Mouse (Mus musculus): ENCODE measurements at regions not wholly inside any gene's neighbourhood (a gene's known extent, or its start where the extent isn't known, plus 50 kb on each side); places are given as distances from the start of the nearest gene placed in this dataset.

GRCm38 (mm10) chr16:24094566-24094965, 105.9 kb upstream of the Bcl6 start:
- DNase-seq (ENCODE audit: low read depth, low spot score): no peak

- no peak for DNase-seq (ENCODE audit: low read depth, low spot score)
Measured at GRCm38 (mm10) chr16:24093624-24094023, 105.0 kb upstream of the Bcl6 start.

GRCm38 (mm10) chr16:24092616-24093525, 104.2 kb upstream of the Bcl6 start:
- no peak for DNase-seq (ENCODE audit: low read depth, low spot score)

- DNase-seq (ENCODE audit: low read depth, low spot score): no peak
Measured at GRCm38 (mm10) chr16:24092136-24092535, 103.5 kb upstream of the Bcl6 start.

GRCm38 (mm10) chr16:24090981-24091380, 102.3 kb upstream of the Bcl6 start:
- DNase-seq (ENCODE audit: low read depth, low spot score): no peak

- no peak for DNase-seq (ENCODE audit: low read depth, low spot score)
Measured at GRCm38 (mm10) chr16:24089840-24090762, 101.4 kb upstream of the Bcl6 start.

GRCm38 (mm10) chr16:24083966-24084365, 95.3 kb upstream of the Bcl6 start:
- no peak for DNase-seq (ENCODE audit: low read depth, low spot score)

- DNase-seq (ENCODE audit: low read depth, low spot score): no peak
Measured at GRCm38 (mm10) chr16:24080471-24080870, 91.8 kb upstream of the Bcl6 start.

- DNase-seq (ENCODE audit: low read depth, low spot score): no peak
Measured at GRCm38 (mm10) chr16:24078622-24079021, 90.0 kb upstream of the Bcl6 start.

GRCm38 (mm10) chr16:24077428-24077827, 88.8 kb upstream of the Bcl6 start:
- no peak for DNase-seq (ENCODE audit: low read depth, low spot score)

GRCm38 (mm10) chr16:24076799-24077136, 88.1 kb upstream of the Bcl6 start:
- no peak for DNase-seq (ENCODE audit: low read depth, low spot score)

- DNase-seq (ENCODE audit: low read depth, low spot score): no peak
Measured at GRCm38 (mm10) chr16:24076109-24076798, 87.6 kb upstream of the Bcl6 start.

- DNase-seq (ENCODE audit: low read depth, low spot score): no peak
Measured at GRCm38 (mm10) chr16:24073613-24074244, 85.1 kb upstream of the Bcl6 start.

- DNase-seq (ENCODE audit: low read depth, low spot score): no peak
Measured at GRCm38 (mm10) chr16:24073065-24073464, 84.4 kb upstream of the Bcl6 start.

- DNase-seq (ENCODE audit: low read depth, low spot score): no peak
Measured at GRCm38 (mm10) chr16:24069411-24069810, 80.8 kb upstream of the Bcl6 start.

GRCm38 (mm10) chr16:24068250-24068813, 79.7 kb upstream of the Bcl6 start:
- DNase-seq (ENCODE audit: low read depth, low spot score): no peak

- no peak for DNase-seq (ENCODE audit: low read depth, low spot score)
Measured at GRCm38 (mm10) chr16:24062314-24062713, 73.7 kb upstream of the Bcl6 start.

- DNase-seq (ENCODE audit: low read depth, low spot score): no peak
Measured at GRCm38 (mm10) chr16:24061496-24061895, 72.8 kb upstream of the Bcl6 start.

GRCm38 (mm10) chr16:24059090-24059600, 70.5 kb upstream of the Bcl6 start:
- no peak for DNase-seq (ENCODE audit: low read depth, low spot score)

- no peak for DNase-seq (ENCODE audit: low read depth, low spot score)
Measured at GRCm38 (mm10) chr16:24056885-24057531, 68.4 kb upstream of the Bcl6 start.

All from retina, postnatal 7 days (tissue).